Mouse (Mus musculus) bone marrow macrophage, adult 2 months (primary cell): Measurements from ENCODE around the gene Pold1. TPM values are rescaled to one million over a fixed set of nuclear protein-coding genes. Genes with fewer than 3 reads are reported as not detected.
A peak's percentile ranks its signal among the peaks of the same experiment; 100 is the strongest.

Experiments used
- H3K27ac ChIP-seq: 2 replicates; pipeline ENCODE4 v1.5.1; 2012; ENCODE audit warnings: low read depth, low read length; ENCODE audit not compliant: insufficient read depth
- H3K4me1 ChIP-seq: 2 replicates; pipeline ENCODE4 v1.6.1; 2012; ENCODE audit warnings: low read length; ENCODE audit not compliant: control insufficient read depth, insufficient read depth
- H3K4me3 ChIP-seq: 2 replicates; pipeline ENCODE4 v1.5.1; 2012; ENCODE audit warnings: mild to moderate bottlenecking, low read length, moderate library complexity; ENCODE audit not compliant: insufficient read depth
- CTCF ChIP-seq: IDR thresholded peaks from 2 replicates; pipeline ENCODE4 v1.5.1; 2012; ENCODE audit warnings: low read depth, mild to moderate bottlenecking, low read length, moderate library complexity
- POLR2A ChIP-seq: IDR thresholded peaks from 2 replicates; pipeline ENCODE4 v1.6.1; 2012; ENCODE audit warnings: mild to moderate bottlenecking, low read depth, low read length, borderline replicate concordance
- polyA plus RNA-seq: library from polyadenylated mRNA; stranded (reverse); fragments of >200 nt; gene quantifications from 2 replicates; pipeline ENCODE4 v1.2.4, GENCODE M21; 2012; ENCODE audit not compliant: missing spikeins, insufficient read depth, insufficient read length

Pold1 gene
- polyA plus RNA-seq, 1 experiment = 25.8 TPM

- H3K4me1 ChIP-seq = peaks cover 2% of the 10 kb centered on the region; the same call in 1 of the 2 replicates
- H3K27ac ChIP-seq = no peak overlapping the region
- no peak overlapping the region for H3K4me3 ChIP-seq
- TF ChIP-seq CTCF (no peak), POLR2A (no peak)
Observed at GRCm38 (mm10) chr7:44564486-44564885, 15.8 kb upstream of the Pold1 start.

- TF ChIP-seq CTCF (no peak), POLR2A (no peak)
- Histone ChIP-seq H3K4me1 (peaks cover 2% of the 10 kb centered on the region; the same call in 1 of the 2 replicates), H3K4me3 (no peak overlapping the region), H3K27ac (no peak overlapping the region)
Observed at GRCm38 (mm10) chr7:44563284-44563683, 14.6 kb upstream of the Pold1 start.

- no peak for TF ChIP-seq POLR2A
- TF ChIP-seq CTCF = peak; percentile 43; the same call in 1 of the 2 replicates
- H3K4me1 ChIP-seq = peaks cover 2% of the 10 kb centered on the region; the same call in 1 of the 2 replicates
- H3K27ac ChIP-seq = no peak overlapping the region
- H3K4me3 ChIP-seq = no peak overlapping the region
Observed at GRCm38 (mm10) chr7:44560435-44561400, 12.1 kb upstream of the Pold1 start.

- no peak overlapping the region for H3K27ac ChIP-seq
- H3K4me3 ChIP-seq = no peak overlapping the region
- H3K4me1 ChIP-seq = no peaks in the 10 kb centered on the region
- TF ChIP-seq CTCF (no peak), POLR2A (no peak)
Observed at GRCm38 (mm10) chr7:44557629-44558028, 9.0 kb upstream of the Pold1 start.

GRCm38 (mm10) chr7:44553826-44554225 is 5.2 kb upstream of the Pold1 start, which contains the start of gene Nr1h2:
Gene Nr1h2 (minus strand): TSS chr7:44553951.
- no peak for TF ChIP-seq CTCF
- no peak for TF ChIP-seq POLR2A
- Histone ChIP-seq H3K4me1 (no peaks in the 10 kb centered on the region), H3K4me3 (peak within 1 kb of the TSS; percentile 100), H3K27ac (peak within 1 kb of the TSS; percentile 95)

GRCm38 (mm10) chr7:44553196-44553764 is 4.6 kb upstream of the Pold1 start:
- Histone ChIP-seq H3K4me1 (no peaks in the 10 kb centered on the region), H3K27ac (peak overlapping the region; percentile 95), H3K4me3 (peak overlapping the region; percentile 100)
- no peak for TF ChIP-seq POLR2A
- TF ChIP-seq CTCF = no peak

GRCm38 (mm10) chr7:44552141-44552908 is 3.7 kb upstream of the Pold1 start:
- Histone ChIP-seq H3K4me3 (peak overlapping the region; percentile 100), H3K4me1 (no peaks in the 10 kb centered on the region), H3K27ac (no peak overlapping the region)
- TF ChIP-seq CTCF (no peak), POLR2A (no peak)

GRCm38 (mm10) chr7:44551731-44552130 is 3.1 kb upstream of the Pold1 start:
- H3K4me1 ChIP-seq = 0 out of 2 replicates have a peak, but pooled peaks cover 2% of the 10 kb centered on the region

GRCm38 (mm10) chr7:44551301-44551700 is 2.7 kb upstream of the Pold1 start:
- TF ChIP-seq POLR2A (no peak), CTCF (no peak)
- 0 out of 2 replicates have a peak, but pooled peaks cover 2% of the 10 kb centered on the region for H3K4me1 ChIP-seq
- H3K27ac ChIP-seq = no peak overlapping the region
- no peak overlapping the region for H3K4me3 ChIP-seq

More at GRCm38 (mm10) chr7:44551731-44552130, 3.1 kb upstream of the Pold1 start:
- Histone ChIP-seq H3K4me3 (no peak overlapping the region), H3K27ac (no peak overlapping the region)
- no peak for TF ChIP-seq CTCF
- TF ChIP-seq POLR2A = no peak
